Mouse (Mus musculus) MEL (cell line): ENCODE results near the gene Dlg5.

Source experiments
- CTCF ChIP-seq, 3 experiments: IDR thresholded peaks in 2 of 3; conservative IDR thresholded peaks in 1 of 3; 2 replicates each; pipeline ENCODE4 v1.5.1; 2011 to 2012; ENCODE audit warnings: low read length in 3 of 3, low read depth in 2 of 3, mild to moderate bottlenecking in 2 of 3, improper control_type of control experiment in 1 of 3, inconsistent platforms in 1 of 3, mixed read lengths in 1 of 3, moderate library complexity in 1 of 3; ENCODE audit not compliant: control insufficient read depth in 1 of 3, insufficient read depth in 1 of 3, poor library complexity in 1 of 3, severe bottlenecking in 1 of 3
- MYB ChIP-seq: IDR thresholded peaks from 2 replicates; pipeline ENCODE4 v1.6.1; 2011; ENCODE audit warnings: mild to moderate bottlenecking, low read depth, low read length, improper control_type of control experiment
- POLR2A ChIP-seq, 2 experiments: IDR thresholded peaks; 2 replicates each; pipeline ENCODE4 v1.6.1; 2011 to 2012; ENCODE audit warnings: low read length in 2 of 2, mild to moderate bottlenecking in 2 of 2, control low read depth in 1 of 2, improper control_type of control experiment in 1 of 2, low read depth in 1 of 2, moderate library complexity in 1 of 2; ENCODE audit not compliant: control insufficient read depth in 1 of 2, insufficient read depth in 1 of 2, poor library complexity in 1 of 2
- USF1 ChIP-seq: IDR thresholded peaks from 2 replicates; pipeline ENCODE4 v1.6.1; 2014; ENCODE audit warnings: low read depth, mild to moderate bottlenecking, inconsistent platforms, low read length, improper control_type of control experiment, moderate library complexity
- ZC3H11A ChIP-seq: IDR thresholded peaks from 2 replicates; pipeline ENCODE4 v1.6.1; 2012; ENCODE audit warnings: low read depth, mild to moderate bottlenecking, inconsistent platforms, low read length, improper control_type of control experiment
- ZKSCAN1 ChIP-seq: IDR thresholded peaks from 2 replicates; pipeline ENCODE4 v1.6.1; 2012; ENCODE audit warnings: low read depth, mild to moderate bottlenecking, inconsistent platforms, low read length, improper control_type of control experiment, moderate library complexity

DNA sequence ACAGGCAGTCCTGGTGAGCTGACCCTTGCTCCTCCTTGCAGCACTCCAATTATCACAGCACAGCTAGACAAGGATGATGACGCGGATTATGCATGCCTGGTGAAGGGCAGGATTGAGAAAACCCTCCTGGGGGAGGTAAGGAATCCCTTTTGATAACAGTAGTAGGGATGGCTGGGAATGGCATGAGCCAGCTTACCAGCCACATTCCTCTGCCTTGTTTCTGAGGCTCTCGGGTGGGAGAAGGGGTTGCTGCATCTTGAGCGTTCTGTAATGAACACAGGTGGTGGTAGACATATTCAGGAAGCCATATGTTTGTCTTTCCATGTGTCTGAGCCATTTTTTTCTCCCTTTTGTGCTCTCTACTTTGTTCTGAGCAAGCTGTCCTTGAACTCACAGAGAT is 40.4 kb upstream of the Dlg5 start:
- TF ChIP-seq CTCF (IDR thresholded peaks at IDR 0.05 in 2 of 3, conservative IDR thresholded peaks at IDR 0.05 in 1 of 3; ENCODE audit: control insufficient read depth in 1 of 3, insufficient read depth in 1 of 3, low read depth in 2 of 3, low read length in 3 of 3, poor library complexity in 1 of 3, severe bottlenecking in 1 of 3) (no peak), ZKSCAN1 (no peak), USF1 (no peak), POLR2A (IDR thresholded peaks at IDR 0.05; ENCODE audit: control insufficient read depth in 1 of 2, insufficient read depth in 1 of 2, low read depth in 1 of 2, low read length in 2 of 2, poor library complexity in 1 of 2) (no peak), MYB (no peak), ZC3H11A (no peak)
